Mouse (Mus musculus): ENCODE measurements around the gene Doc2a.
"Not testable (repeated sequence)": the region's sequence is repeated elsewhere in the genome, so short reads cannot be mapped to it uniquely, and the experiment has no call there.

The Doc2a gene

DNA sequence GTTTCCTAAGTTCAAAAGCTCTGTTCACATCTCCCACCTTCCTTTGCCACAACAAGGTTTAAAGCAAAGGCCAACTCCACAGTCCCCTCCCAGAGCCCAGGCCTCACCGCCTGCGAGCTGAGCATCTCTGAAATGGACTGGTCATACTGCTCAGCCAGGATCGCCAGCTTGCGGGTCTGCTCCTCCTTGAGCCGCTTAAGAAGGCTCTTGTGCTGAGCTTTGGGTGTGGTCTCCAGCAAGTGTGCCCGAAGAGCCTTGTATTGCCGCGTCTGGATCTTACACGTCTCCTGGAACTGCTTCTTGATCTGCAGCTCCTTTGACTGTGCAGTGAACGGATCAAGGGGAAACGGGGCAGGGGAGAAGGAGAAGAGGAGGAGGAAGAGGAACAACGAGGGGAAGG is 20.8 kb downstream of the Doc2a start:
- DNase-seq (ENCODE audit: low read depth, low spot score): no peak

DNA sequence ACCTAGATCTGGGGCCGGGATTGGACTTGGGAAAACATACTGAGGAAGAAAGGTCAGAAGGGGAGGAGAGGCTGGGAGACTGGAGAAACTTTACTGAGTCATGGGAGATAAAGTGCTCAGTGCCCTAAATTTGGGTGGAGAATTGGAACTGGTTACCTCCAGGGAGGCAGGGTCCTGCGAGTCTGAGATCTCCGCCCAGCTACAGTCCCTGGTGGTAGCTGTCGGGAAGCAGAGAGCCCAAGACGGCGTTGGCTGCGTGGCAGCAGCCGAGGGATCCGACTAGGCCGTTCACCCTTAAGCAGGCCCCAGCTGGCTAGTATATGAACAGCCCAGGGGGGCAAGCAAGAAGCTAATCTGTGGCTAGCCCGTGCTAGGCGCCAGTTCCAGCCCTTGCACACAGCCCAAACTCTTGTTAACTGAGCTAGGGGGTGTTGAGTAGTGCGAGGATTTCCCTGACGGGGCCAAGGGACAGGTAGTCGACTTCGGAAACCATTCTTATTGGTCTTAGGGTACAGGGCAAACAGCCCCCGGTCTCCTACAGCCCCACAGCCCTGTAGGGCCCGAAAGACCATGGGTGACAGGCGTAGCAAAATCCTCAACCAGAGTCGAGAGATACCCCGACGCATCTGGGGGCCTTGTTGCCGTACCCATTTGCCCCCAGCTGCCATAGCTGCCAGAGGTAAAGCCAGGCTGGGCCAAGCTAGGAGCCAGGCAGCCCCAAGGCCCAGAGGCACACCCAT is 22.7 kb downstream of the Doc2a start:
- DNase-seq (ENCODE audit: low read depth, low spot score): no peak

- no peak for DNase-seq (ENCODE audit: low read depth, low spot score)
Observed at GRCm38 (mm10) chr7:126870520-126870891, 23.3 kb downstream of the Doc2a start.

GRCm38 (mm10) chr7:126877239-126877638 is 30.0 kb downstream of the Doc2a start:
- DNase-seq (ENCODE audit: low read depth, low spot score): no peak

GRCm38 (mm10) chr7:126881040-126881439 is 33.8 kb downstream of the Doc2a start:
- no peak for DNase-seq (ENCODE audit: low read depth, low spot score)

DNA sequence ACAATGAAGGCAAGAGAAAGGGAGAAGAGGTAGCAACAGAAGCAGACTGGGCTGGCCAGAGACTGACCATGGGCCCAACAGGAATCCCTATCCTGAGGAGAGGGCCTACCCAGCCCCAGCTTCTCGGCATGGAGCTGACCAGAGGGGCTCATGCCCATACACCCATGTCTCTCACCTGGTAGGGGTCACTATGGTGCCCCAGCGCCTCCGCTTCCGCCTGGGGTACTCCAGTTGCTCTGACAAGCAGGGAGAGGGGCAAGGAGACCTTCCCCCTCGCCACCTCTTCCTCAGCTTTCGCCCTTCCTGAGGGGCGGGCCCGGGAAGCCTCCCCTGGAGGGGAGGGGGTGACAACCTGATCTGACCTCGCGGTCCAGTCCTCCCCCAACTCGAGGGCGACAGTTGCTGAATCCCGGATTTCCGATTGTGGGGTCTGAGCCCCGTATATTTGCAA is 36.5 kb downstream of the Doc2a start:
- DNase-seq (ENCODE audit: low read depth, low spot score): no peak

- peak; percentile 99 for DNase-seq (ENCODE audit: low read depth, low spot score)
Observed at GRCm38 (mm10) chr7:126884286-126885164, 37.3 kb downstream of the Doc2a start, which contains the start of gene Taok2. Taok2 (minus strand) TSS chr7:126884703.

DNA sequence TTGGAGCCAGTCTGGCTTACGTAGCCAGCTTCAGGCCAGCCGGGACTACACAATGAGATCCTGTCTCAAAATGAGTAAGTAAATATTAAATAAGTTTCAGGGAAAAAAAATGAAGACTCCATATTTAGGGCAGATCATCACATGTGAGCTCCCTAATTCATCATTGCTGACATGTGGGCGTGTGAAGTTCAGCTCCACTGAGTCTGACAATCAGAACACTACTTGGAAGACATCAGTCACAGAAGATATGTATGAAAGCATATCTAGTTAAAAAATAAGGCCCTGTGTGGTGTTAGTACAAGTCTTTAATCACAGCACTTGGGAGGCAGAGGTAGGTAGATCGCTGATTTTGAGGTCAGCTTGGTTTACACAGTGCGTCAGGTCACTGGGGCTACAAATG is 40.1 kb downstream of the Doc2a start:
- no peak for DNase-seq (ENCODE audit: low read depth, low spot score)

GRCm38 (mm10) chr7:126888852-126889251 is 41.6 kb downstream of the Doc2a start:
- DNase-seq (ENCODE audit: low read depth, low spot score): no peak

- DNase-seq (ENCODE audit: low read depth, low spot score): no peak
Observed at GRCm38 (mm10) chr7:126896912-126897311, 49.7 kb downstream of the Doc2a start.

DNA sequence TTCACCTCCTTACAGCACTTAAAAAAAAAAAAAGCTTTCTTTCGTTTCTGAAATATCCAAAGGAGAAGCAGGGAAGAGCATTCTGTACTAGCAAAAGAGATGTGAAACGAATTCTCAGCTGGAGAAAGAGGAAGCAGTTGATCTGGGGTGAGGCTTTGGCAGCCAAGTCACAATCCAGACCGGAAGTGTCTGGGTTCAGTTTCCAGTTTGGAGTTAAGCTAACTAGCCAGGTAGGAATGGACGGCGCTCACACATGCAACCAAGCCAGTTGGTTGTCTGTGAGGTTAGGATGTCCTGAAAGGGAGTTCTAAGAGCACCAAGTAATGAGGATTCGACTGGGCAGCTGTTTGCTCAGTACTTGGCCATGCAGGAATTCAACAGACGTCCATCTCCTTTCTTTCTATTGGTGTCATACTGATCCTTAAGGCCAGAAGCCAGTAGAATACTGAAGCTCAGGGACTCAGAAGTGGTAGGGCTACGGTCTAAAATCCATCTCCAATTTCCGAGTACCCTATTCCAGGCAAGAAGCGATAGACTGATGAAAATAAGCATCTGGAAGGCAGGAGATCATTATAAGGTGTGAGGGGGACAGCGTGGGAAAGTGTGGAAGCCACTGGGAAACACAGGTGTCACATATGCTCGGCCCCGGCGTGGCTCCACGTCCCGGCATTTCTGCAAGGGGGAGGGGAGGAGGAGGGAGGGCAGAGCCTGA is 50.3 kb downstream of the Doc2a start:
- no peak for DNase-seq (ENCODE audit: low read depth, low spot score)

- peak; percentile 95 for DNase-seq (ENCODE audit: low read depth, low spot score)
Observed at GRCm38 (mm10) chr7:126898102-126898990, 51.1 kb downstream of the Doc2a start.

DNA sequence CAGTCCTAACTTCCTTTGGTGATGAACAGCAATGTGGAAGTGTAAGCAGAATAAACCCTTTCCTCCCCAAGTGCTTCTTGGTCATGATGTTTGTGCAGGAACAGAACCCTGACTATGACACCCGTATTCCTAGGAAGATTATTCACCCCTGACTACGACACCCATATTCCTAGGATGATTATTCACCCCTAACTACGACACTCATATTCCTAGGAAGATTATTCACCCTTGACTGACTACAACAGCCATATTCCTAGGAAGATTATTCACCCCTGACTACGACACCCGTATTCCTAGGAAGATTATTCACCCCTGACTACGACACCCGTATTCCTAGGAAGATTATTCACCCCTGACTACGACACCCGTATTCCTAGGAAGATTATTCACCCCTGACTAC is 52.6 kb downstream of the Doc2a start:
- DNase-seq (ENCODE audit: low read depth, low spot score): not testable (repeated sequence)
